Mouse (Mus musculus): ENCODE data around the gene Nup35. TPM values are rescaled to one million over a fixed set of nuclear protein-coding genes. Genes with fewer than 3 reads are reported as not detected.
A peak's percentile ranks its signal among the peaks of the same experiment; 100 is the strongest.

Gene Nup35
- total and polyA plus RNA-seq, 2 experiments from 2014 or later, result 34.4 to 62.8 TPM

GRCm38 (mm10) chr2:80621921-80622320 lies 4.9 kb downstream of the Nup35 start:
- 86% methylated on average over 3 of the region's 3 CpGs for WGBS
- no peak overlapping the region for H3K27ac ChIP-seq (ENCODE audit: low read depth, low read length)
- ATAC-seq (ENCODE audit: low FRiP score), result no peak

GRCm38 (mm10) chr2:80624523-80624922 lies 7.5 kb downstream of the Nup35 start:
- H3K27ac ChIP-seq (ENCODE audit: low read depth, low read length), result no peak overlapping the region
- H3K4me1 ChIP-seq (ENCODE audit: insufficient read depth, low read length), result no peaks in the 10 kb centered on the region
- ATAC-seq (ENCODE audit: low FRiP score) (no peak), DNase-seq (ENCODE audit: low spot score) (no peak)
- no peaks in the 10 kb centered on the region for H3K9me3 ChIP-seq (ENCODE audit: low read length)
- 94% methylated on average over 4 of the region's 4 CpGs for WGBS
- H3K36me3 ChIP-seq (ENCODE audit: insufficient read depth, low read length), result peaks cover 8% of the 10 kb centered on the region; the same call in 1 of the 2 replicates
- no peak overlapping the region for H3K9ac ChIP-seq (replicated peaks; ENCODE audit: low read length, poor library complexity, severe bottlenecking)
- no peak overlapping the region for H3K4me3 ChIP-seq (ENCODE audit: low read depth, low read length)
- TF ChIP-seq CTCF (IDR thresholded peaks at IDR 0.05), result no peak
- H3K4me2 ChIP-seq (ENCODE audit: low read depth, low read length, poor library complexity, severe bottlenecking), result no peak overlapping the region
- H3K27me3 ChIP-seq (ENCODE audit: insufficient read depth, low read length), result no peaks in the 10 kb centered on the region

More at GRCm38 (mm10) chr2:80621921-80622320, 4.9 kb downstream of the Nup35 start:
- TF ChIP-seq CTCF (IDR thresholded peaks at IDR 0.05), result no peak
- H3K4me1 ChIP-seq (ENCODE audit: insufficient read depth, low read length), result peaks cover 3% of the 10 kb centered on the region; the same call in 1 of the 2 replicates
- DNase-seq (ENCODE audit: low spot score), result no peak
- no peak overlapping the region for H3K4me3 ChIP-seq (ENCODE audit: low read depth, low read length)
- H3K27me3 ChIP-seq (ENCODE audit: insufficient read depth, low read length), result no peaks in the 10 kb centered on the region
- no peaks in the 10 kb centered on the region for H3K9me3 ChIP-seq (ENCODE audit: low read length)
- H3K36me3 ChIP-seq (ENCODE audit: insufficient read depth, low read length), result peaks cover 8% of the 10 kb centered on the region; the same call in 1 of the 2 replicates
- no peak overlapping the region for H3K4me2 ChIP-seq (ENCODE audit: low read depth, low read length, poor library complexity, severe bottlenecking)
- H3K9ac ChIP-seq (replicated peaks; ENCODE audit: low read length, poor library complexity, severe bottlenecking), result no peak overlapping the region

GRCm38 (mm10) chr2:80632336-80633026 lies 15.4 kb downstream of the Nup35 start:
- no peak for DNase-seq (ENCODE audit: low spot score)
- no peak for TF ChIP-seq CTCF (IDR thresholded peaks at IDR 0.05)
- no peak for ATAC-seq (ENCODE audit: low FRiP score)
- 92% methylated on average over 13 of the region's 13 CpGs for WGBS
- no peaks in the 10 kb centered on the region for H3K9me3 ChIP-seq (ENCODE audit: low read length)
- no peaks in the 10 kb centered on the region for H3K27me3 ChIP-seq (ENCODE audit: insufficient read depth, low read length)
- no peak overlapping the region for H3K27ac ChIP-seq (ENCODE audit: low read depth, low read length)
- no peaks in the 10 kb centered on the region; the same call in 1 of the 2 replicates for H3K36me3 ChIP-seq (ENCODE audit: insufficient read depth, low read length)
- no peak overlapping the region for H3K9ac ChIP-seq (replicated peaks; ENCODE audit: low read length, poor library complexity, severe bottlenecking)
- H3K4me2 ChIP-seq (ENCODE audit: low read depth, low read length, poor library complexity, severe bottlenecking), result no peak overlapping the region
- H3K4me1 ChIP-seq (ENCODE audit: insufficient read depth, low read length), result no peaks in the 10 kb centered on the region
- no peak overlapping the region for H3K4me3 ChIP-seq (ENCODE audit: low read depth, low read length)

GRCm38 (mm10) chr2:80638364-80639241 lies 21.6 kb downstream of the Nup35 start:
- peak; percentile 95 for DNase-seq (ENCODE audit: low spot score)
- peak overlapping the region; percentile 58 for H3K4me2 ChIP-seq (ENCODE audit: low read depth, low read length, poor library complexity, severe bottlenecking)
- H3K9ac ChIP-seq (replicated peaks; ENCODE audit: low read length, poor library complexity, severe bottlenecking), result peak overlapping the region; percentile 61
- WGBS, result under 1% methylated on average over 45 of the region's 45 CpGs
- peaks cover 2% of the 10 kb centered on the region; the same call in 1 of the 2 replicates for H3K36me3 ChIP-seq (ENCODE audit: insufficient read depth, low read length)
- no peaks in the 10 kb centered on the region for H3K9me3 ChIP-seq (ENCODE audit: low read length)
- peak overlapping the region; percentile 88 for H3K4me3 ChIP-seq (ENCODE audit: low read depth, low read length)
- no peak for TF ChIP-seq CTCF (IDR thresholded peaks at IDR 0.05)
- peaks cover 5% of the 10 kb centered on the region; the same call in 1 of the 2 replicates for H3K4me1 ChIP-seq (ENCODE audit: insufficient read depth, low read length)
- ATAC-seq (ENCODE audit: low FRiP score), result peak; percentile 98
- H3K27me3 ChIP-seq (ENCODE audit: insufficient read depth, low read length), result no peaks in the 10 kb centered on the region
- peak overlapping the region; percentile 70 for H3K27ac ChIP-seq (ENCODE audit: low read depth, low read length)

GRCm38 (mm10) chr2:80639398-80639797 lies 22.4 kb downstream of the Nup35 start:
- Histone ChIP-seq H3K4me3 (ENCODE audit: low read depth, low read length) (peak overlapping the region; percentile 88), H3K27ac (ENCODE audit: low read depth, low read length) (no peak overlapping the region), H3K4me1 (ENCODE audit: insufficient read depth, low read length) (peaks cover 5% of the 10 kb centered on the region; the same call in 1 of the 2 replicates), H3K4me2 (ENCODE audit: low read depth, low read length, poor library complexity, severe bottlenecking) (peak overlapping the region; percentile 58), H3K36me3 (ENCODE audit: insufficient read depth, low read length) (peaks cover 5% of the 10 kb centered on the region), H3K9ac (replicated peaks; ENCODE audit: low read length, poor library complexity, severe bottlenecking) (peak overlapping the region; percentile 61), H3K9me3 (ENCODE audit: low read length) (no peaks in the 10 kb centered on the region), H3K27me3 (ENCODE audit: insufficient read depth, low read length) (no peaks in the 10 kb centered on the region)
- TF ChIP-seq CTCF (IDR thresholded peaks at IDR 0.05), result no peak
- WGBS, result 9% methylated on average over 8 of the region's 8 CpGs
- DNase-seq (ENCODE audit: low spot score), result no peak
- no peak for ATAC-seq (ENCODE audit: low FRiP score)
